Mouse (Mus musculus): ENCODE results near the gene Gm49320. TPM values are rescaled to one million over a fixed set of nuclear protein-coding genes. Genes with fewer than 3 reads are reported as not detected.
"Not testable (repeated sequence)": the region's sequence is repeated elsewhere in the genome, so short reads cannot be mapped to it uniquely, and the experiment has no call there.

The Gm49320 gene
- polyA plus RNA-seq, 1 experiment from 2014 or later: 0.74 TPM

- no peak for ATAC-seq
- Histone ChIP-seq H3K9me3 (ENCODE audit: control insufficient read depth) (no peaks in the 10 kb centered on the region), H3K27ac (ENCODE audit: low read depth, low read length) (no peak overlapping the region), H3K9ac (ENCODE audit: low read depth, low read length) (0 out of 2 replicates have a peak overlapping the region, but pooled peaks have one; percentile 59), H3K36me3 (ENCODE audit: control insufficient read depth, insufficient read depth) (peaks cover 17% of the 10 kb centered on the region), H3K4me2 (replicated peaks; ENCODE audit: low read depth) (peak overlapping the region; percentile 90), H3K27me3 (replicated peaks; ENCODE audit: control insufficient read depth, insufficient read depth, low read length) (no peaks in the 10 kb centered on the region), H3K4me3 (ENCODE audit: low read depth, low read length) (peak overlapping the region; percentile 92), H3K4me1 (replicated peaks; ENCODE audit: control insufficient read depth, insufficient read depth, low read length) (no peaks in the 10 kb centered on the region)
- TF ChIP-seq CTCF (IDR thresholded peaks at IDR 0.05; ENCODE audit: low read depth): peak; percentile 71
- 63% methylated on average over 6 of the region's 6 CpGs for WGBS
These were observed 15.3 kb downstream of the Gm49320 start for GRCm38 (mm10) chr8:4254001-4254400.

GRCm38 (mm10) chr8:4255471-4255870, 16.8 kb downstream of the Gm49320 start:
- not testable (repeated sequence) for H3K4me2 ChIP-seq (replicated peaks; ENCODE audit: low read depth); H3K9ac ChIP-seq (ENCODE audit: low read depth, low read length); H3K9me3 ChIP-seq (ENCODE audit: control insufficient read depth); H3K27me3 ChIP-seq (replicated peaks; ENCODE audit: control insufficient read depth, insufficient read depth, low read length); H3K4me3 ChIP-seq (ENCODE audit: low read depth, low read length); H3K4me1 ChIP-seq (replicated peaks; ENCODE audit: control insufficient read depth, insufficient read depth, low read length); ATAC-seq; H3K27ac ChIP-seq (ENCODE audit: low read depth, low read length)
- peaks cover 26% of the 10 kb centered on the region for H3K36me3 ChIP-seq (ENCODE audit: control insufficient read depth, insufficient read depth)
- WGBS: 85% methylated on average over 7 of the region's 7 CpGs

- no peak overlapping the region for H3K9ac ChIP-seq (ENCODE audit: low read depth, low read length)
- WGBS: 60% methylated on average over 4 of the region's 4 CpGs
- ATAC-seq: no peak
- no peak for TF ChIP-seq CTCF (IDR thresholded peaks at IDR 0.05; ENCODE audit: low read depth)
- H3K27me3 ChIP-seq (replicated peaks; ENCODE audit: control insufficient read depth, insufficient read depth, low read length): no peaks in the 10 kb centered on the region
- no peaks in the 10 kb centered on the region for H3K4me1 ChIP-seq (replicated peaks; ENCODE audit: control insufficient read depth, insufficient read depth, low read length)
- H3K27ac ChIP-seq (ENCODE audit: low read depth, low read length): no peak overlapping the region
- no peaks in the 10 kb centered on the region for H3K9me3 ChIP-seq (ENCODE audit: control insufficient read depth)
- H3K36me3 ChIP-seq (ENCODE audit: control insufficient read depth, insufficient read depth): peaks cover 37% of the 10 kb centered on the region
- H3K4me3 ChIP-seq (ENCODE audit: low read depth, low read length): no peak overlapping the region
- no peak overlapping the region for H3K4me2 ChIP-seq (replicated peaks; ENCODE audit: low read depth)
These were observed 18.2 kb downstream of the Gm49320 start for GRCm38 (mm10) chr8:4256911-4257310.

- Histone ChIP-seq H3K4me3 (ENCODE audit: low read depth, low read length) (no peak overlapping the region), H3K9me3 (ENCODE audit: control insufficient read depth) (no peaks in the 10 kb centered on the region), H3K4me1 (replicated peaks; ENCODE audit: control insufficient read depth, insufficient read depth, low read length) (no peaks in the 10 kb centered on the region), H3K27me3 (replicated peaks; ENCODE audit: control insufficient read depth, insufficient read depth, low read length) (no peaks in the 10 kb centered on the region), H3K4me2 (replicated peaks; ENCODE audit: low read depth) (no peak overlapping the region), H3K27ac (ENCODE audit: low read depth, low read length) (no peak overlapping the region), H3K36me3 (ENCODE audit: control insufficient read depth, insufficient read depth) (peaks cover 42% of the 10 kb centered on the region), H3K9ac (ENCODE audit: low read depth, low read length) (no peak overlapping the region)
- no peak for TF ChIP-seq CTCF (IDR thresholded peaks at IDR 0.05; ENCODE audit: low read depth)
- ATAC-seq: no peak
- WGBS: 78% methylated on average over 4 of the region's 4 CpGs
These were observed 18.7 kb downstream of the Gm49320 start for GRCm38 (mm10) chr8:4257350-4257749.

GRCm38 (mm10) chr8:4258233-4258632, 19.6 kb downstream of the Gm49320 start:
- Histone ChIP-seq H3K4me3 (ENCODE audit: low read depth, low read length) (peak overlapping the region; percentile 63), H3K4me1 (replicated peaks; ENCODE audit: control insufficient read depth, insufficient read depth, low read length) (no peaks in the 10 kb centered on the region), H3K4me2 (replicated peaks; ENCODE audit: low read depth) (peak overlapping the region; percentile 98), H3K27ac (ENCODE audit: low read depth, low read length) (no peak overlapping the region), H3K27me3 (replicated peaks; ENCODE audit: control insufficient read depth, insufficient read depth, low read length) (no peaks in the 10 kb centered on the region), H3K9me3 (ENCODE audit: control insufficient read depth) (no peaks in the 10 kb centered on the region), H3K36me3 (ENCODE audit: control insufficient read depth, insufficient read depth) (peaks cover 51% of the 10 kb centered on the region), H3K9ac (ENCODE audit: low read depth, low read length) (peak overlapping the region; percentile 34)
- peak; percentile 95 for TF ChIP-seq CTCF (IDR thresholded peaks at IDR 0.05; ENCODE audit: low read depth)
- WGBS: 3% methylated on average over 35 of the region's 35 CpGs
- peak; percentile 44 for ATAC-seq

GRCm38 (mm10) chr8:4258678-4259077, 20.0 kb downstream of the Gm49320 start:
- Histone ChIP-seq H3K27ac (ENCODE audit: low read depth, low read length) (peak overlapping the region; percentile 41; the same call in 1 of the 2 replicates), H3K36me3 (ENCODE audit: control insufficient read depth, insufficient read depth) (peaks cover 55% of the 10 kb centered on the region), H3K4me3 (ENCODE audit: low read depth, low read length) (peak overlapping the region; percentile 63), H3K4me1 (replicated peaks; ENCODE audit: control insufficient read depth, insufficient read depth, low read length) (no peaks in the 10 kb centered on the region), H3K9ac (ENCODE audit: low read depth, low read length) (peak overlapping the region; percentile 34), H3K9me3 (ENCODE audit: control insufficient read depth) (no peaks in the 10 kb centered on the region), H3K4me2 (replicated peaks; ENCODE audit: low read depth) (peak overlapping the region; percentile 98), H3K27me3 (replicated peaks; ENCODE audit: control insufficient read depth, insufficient read depth, low read length) (no peaks in the 10 kb centered on the region)
- under 1% methylated on average over 32 of the region's 32 CpGs for WGBS
- TF ChIP-seq CTCF (IDR thresholded peaks at IDR 0.05; ENCODE audit: low read depth): no peak
- peak; percentile 50 for ATAC-seq
